Mouse (Mus musculus) liver, embryonic 11.5 days (tissue): Measurements from ENCODE around the gene Olfr568. TPM values are rescaled to one million over a fixed set of nuclear protein-coding genes. Genes with fewer than 3 reads are reported as not detected.

Experiments used
- ATAC-seq: fragments of 200-750 bp; cut with Nextera tagmentation; replicated peaks from 2 replicates; pipeline ENCODE4 v1.8.0; 2017; ENCODE audit warnings: moderate number of reproducible peaks, mild to moderate bottlenecking, moderate TSS enrichment, moderate library complexity; ENCODE audit not compliant: low FRiP score
- DNase-seq: peaks from one replicate; pipeline ENCODE4 v3.0.0-alpha.2; 2017; ENCODE audit warnings: low spot score
- H3K27ac ChIP-seq: fragments of 300-500 bp; sonication (generic); 2 replicates; pipeline ENCODE4 v1.5.1; 2014; ENCODE audit warnings: mild to moderate bottlenecking, low read depth, low read length, control low read depth
- H3K27me3 ChIP-seq: fragments of 300-500 bp; sonication (generic); replicated peaks from 2 replicates; pipeline ENCODE4 v1.6.1; 2014; ENCODE audit warnings: low read length, mixed read lengths; ENCODE audit not compliant: control insufficient read depth, insufficient read depth
- H3K36me3 ChIP-seq: fragments of 300-500 bp; sonication (generic); 2 replicates; pipeline ENCODE4 v1.6.1; 2014; ENCODE audit warnings: mild to moderate bottlenecking, low read length, moderate library complexity, mixed read lengths; ENCODE audit not compliant: control insufficient read depth, insufficient read depth
- H3K4me1 ChIP-seq: fragments of 300-500 bp; sonication (generic); replicated peaks from 2 replicates; pipeline ENCODE4 v1.6.1; 2014; ENCODE audit warnings: low read length, mixed read lengths; ENCODE audit not compliant: control insufficient read depth, insufficient read depth
- H3K4me2 ChIP-seq: fragments of 300-500 bp; sonication (generic); 2 replicates; pipeline ENCODE4 v1.6.1; 2014; ENCODE audit warnings: mild to moderate bottlenecking, control low read depth, moderate library complexity
- H3K4me3 ChIP-seq: fragments of 300-500 bp; sonication (generic); 2 replicates; pipeline ENCODE4 v1.5.1; 2014; ENCODE audit warnings: low read depth, low read length, control low read depth
- H3K9ac ChIP-seq: fragments of 300-500 bp; sonication (generic); 2 replicates; pipeline ENCODE4 v1.6.1; 2014; ENCODE audit warnings: low read depth, low read length, control low read depth
- H3K9me3 ChIP-seq: fragments of 300-500 bp; sonication (generic); 2 replicates; pipeline ENCODE4 v1.6.1; 2016; ENCODE audit warnings: low read length, inconsistent platforms, mixed read lengths; ENCODE audit not compliant: control insufficient read depth
- WGBS: fragments of 180-500 bp; shearing (Covaris S2); extraction: QIAGEN DNeasy Blood & Tissue Kit; methylation state at CpG from one replicate; pipeline ENCODE4 v1.1.7; 2014; 5-methylcytosine and 5-hydroxymethylcytosine counted together
- polyA plus RNA-seq: library from polyadenylated mRNA; unstranded; fragments of >200 nt; fragmentation: Nextera tagmentation; extraction: Ambion mirVana; gene quantifications from 2 replicates; pipeline ENCODE4 v1.2.1, GENCODE M21; 2014

The Olfr568 gene
- not detected in 2 replicates for polyA plus RNA-seq

GRCm38 (mm10) chr7:102876822-102877221 lies at the start of gene Olfr568:
Gene Olfr568, plus strand, starts transcription at chr7:102877122.
- no peak within 1 kb of the TSS for H3K4me2 ChIP-seq
- H3K9me3 ChIP-seq, result no peaks in the 10 kb centered on the region
- no peak within 1 kb of the TSS for H3K27ac ChIP-seq
- no peaks in the 10 kb centered on the region for H3K36me3 ChIP-seq
- DNase-seq, result no peak
- no peak within 1 kb of the TSS for H3K9ac ChIP-seq
- no peak for ATAC-seq
- no peak within 1 kb of the TSS for H3K4me3 ChIP-seq
- no peaks in the 10 kb centered on the region for H3K4me1 ChIP-seq
- no peaks in the 10 kb centered on the region for H3K27me3 ChIP-seq

GRCm38 (mm10) chr7:102855807-102856206 lies 21.1 kb upstream of the Olfr568 start:
- no peak overlapping the region for H3K4me2 ChIP-seq
- H3K9me3 ChIP-seq, result no peaks in the 10 kb centered on the region
- H3K27ac ChIP-seq, result no peak overlapping the region
- H3K4me3 ChIP-seq, result no peak overlapping the region
- no peak overlapping the region for H3K9ac ChIP-seq
- H3K27me3 ChIP-seq, result no peaks in the 10 kb centered on the region
- H3K36me3 ChIP-seq, result no peaks in the 10 kb centered on the region
- no peak for DNase-seq
- H3K4me1 ChIP-seq, result no peaks in the 10 kb centered on the region
- ATAC-seq, result no peak

DNA sequence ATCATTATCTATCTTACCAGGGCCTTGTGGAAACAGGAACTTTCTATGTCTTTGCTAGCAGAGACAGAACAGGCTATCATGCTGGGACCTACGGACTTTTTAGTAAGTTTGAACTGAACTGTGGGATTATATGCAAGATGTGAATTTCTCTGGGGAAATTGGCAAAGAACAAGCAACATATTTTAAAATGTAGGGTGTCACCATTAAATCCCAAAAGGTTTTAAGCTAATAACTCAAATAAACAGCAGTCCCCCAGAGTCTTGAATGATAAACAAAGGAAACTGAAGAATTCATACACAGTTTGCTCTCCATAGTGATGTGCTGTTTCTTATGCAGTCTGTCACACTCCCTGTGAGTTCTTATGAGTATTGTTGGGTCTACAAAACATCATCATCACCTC lies 18.3 kb upstream of the Olfr568 start, which contains the start of gene Olfr566:
Gene Olfr566, minus strand, starts transcription at position 101 of the 400 bp plus-strand sequence.
- H3K36me3 ChIP-seq, result no peaks in the 10 kb centered on the region
- no peak within 1 kb of the TSS for H3K27ac ChIP-seq
- ATAC-seq, result no peak
- H3K27me3 ChIP-seq, result no peaks in the 10 kb centered on the region
- H3K9me3 ChIP-seq, result no peaks in the 10 kb centered on the region
- no peaks in the 10 kb centered on the region for H3K4me1 ChIP-seq
- H3K9ac ChIP-seq, result no peak within 1 kb of the TSS
- no peak within 1 kb of the TSS for H3K4me3 ChIP-seq
- DNase-seq, result no peak
- WGBS, result 82% methylated on average over 1 of the region's 1 CpGs
- H3K4me2 ChIP-seq, result no peak within 1 kb of the TSS

- no peak within 1 kb of the TSS for H3K4me2 ChIP-seq
- no peak for DNase-seq
- H3K9me3 ChIP-seq, result no peaks in the 10 kb centered on the region
- no peak within 1 kb of the TSS for H3K9ac ChIP-seq
- no peaks in the 10 kb centered on the region for H3K4me1 ChIP-seq
- H3K27me3 ChIP-seq, result no peaks in the 10 kb centered on the region
- H3K27ac ChIP-seq, result no peak within 1 kb of the TSS
- 53% methylated on average over 3 of the region's 3 CpGs for WGBS
- no peak for ATAC-seq
- no peaks in the 10 kb centered on the region for H3K36me3 ChIP-seq
- H3K4me3 ChIP-seq, result no peak within 1 kb of the TSS
These were observed 13.9 kb downstream of the Olfr568 start, which contains the start of gene Olfr569 for GRCm38 (mm10) chr7:102890782-102891181. Gene Olfr569, minus strand, starts transcription at chr7:102890882.

- no peak overlapping the region for H3K9ac ChIP-seq
- H3K4me1 ChIP-seq, result no peaks in the 10 kb centered on the region
- no peaks in the 10 kb centered on the region for H3K9me3 ChIP-seq
- WGBS, result 23% methylated on average over 1 of the region's 1 CpGs
- DNase-seq (no peak), ATAC-seq (no peak)
- no peaks in the 10 kb centered on the region for H3K27me3 ChIP-seq
- no peak overlapping the region for H3K4me3 ChIP-seq
- H3K4me2 ChIP-seq, result no peak overlapping the region
- no peak overlapping the region for H3K27ac ChIP-seq
- no peaks in the 10 kb centered on the region for H3K36me3 ChIP-seq
These were observed 38.3 kb downstream of the Olfr568 start for GRCm38 (mm10) chr7:102915261-102915660.

DNA sequence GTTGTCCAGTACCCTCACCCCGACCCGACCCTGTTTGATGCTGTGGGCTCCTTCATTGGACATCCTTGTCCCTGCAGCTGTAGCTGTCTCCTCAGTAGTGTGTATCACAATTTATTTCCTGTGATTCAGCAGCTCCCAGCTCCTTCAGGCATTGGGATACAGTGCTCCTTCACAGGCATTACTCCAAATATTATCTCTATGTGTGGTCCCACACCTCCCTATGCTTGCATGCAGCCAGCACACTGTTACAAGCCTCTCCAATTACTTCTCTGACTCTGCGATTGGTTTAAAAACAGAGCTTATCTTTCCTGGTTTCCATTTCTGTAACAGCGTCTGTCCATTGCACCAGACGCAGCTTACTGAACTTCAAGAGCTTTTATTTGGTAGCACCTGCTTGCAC lies 39.5 kb downstream of the Olfr568 start:
- no peak overlapping the region for H3K27ac ChIP-seq
- no peaks in the 10 kb centered on the region for H3K9me3 ChIP-seq
- H3K9ac ChIP-seq, result no peak overlapping the region
- ATAC-seq (no peak), DNase-seq (no peak)
- WGBS, result 54% methylated on average over 5 of the region's 5 CpGs
- H3K27me3 ChIP-seq, result no peaks in the 10 kb centered on the region
- no peak overlapping the region for H3K4me3 ChIP-seq
- no peaks in the 10 kb centered on the region for H3K4me1 ChIP-seq
- no peak overlapping the region for H3K4me2 ChIP-seq
- no peaks in the 10 kb centered on the region for H3K36me3 ChIP-seq

GRCm38 (mm10) chr7:102917032-102917875 lies 40.3 kb downstream of the Olfr568 start, which contains the start of gene Olfr571:
Gene Olfr571, minus strand, starts transcription at chr7:102917536.
- Histone ChIP-seq H3K4me3 (no peak within 1 kb of the TSS), H3K9me3 (no peaks in the 10 kb centered on the region), H3K27me3 (no peaks in the 10 kb centered on the region), H3K36me3 (no peaks in the 10 kb centered on the region), H3K4me2 (no peak within 1 kb of the TSS), H3K27ac (no peak within 1 kb of the TSS), H3K4me1 (no peaks in the 10 kb centered on the region), H3K9ac (no peak within 1 kb of the TSS)
- DNase-seq (no peak), ATAC-seq (no peak)
- WGBS, result 65% methylated on average over 4 of the region's 4 CpGs

DNA sequence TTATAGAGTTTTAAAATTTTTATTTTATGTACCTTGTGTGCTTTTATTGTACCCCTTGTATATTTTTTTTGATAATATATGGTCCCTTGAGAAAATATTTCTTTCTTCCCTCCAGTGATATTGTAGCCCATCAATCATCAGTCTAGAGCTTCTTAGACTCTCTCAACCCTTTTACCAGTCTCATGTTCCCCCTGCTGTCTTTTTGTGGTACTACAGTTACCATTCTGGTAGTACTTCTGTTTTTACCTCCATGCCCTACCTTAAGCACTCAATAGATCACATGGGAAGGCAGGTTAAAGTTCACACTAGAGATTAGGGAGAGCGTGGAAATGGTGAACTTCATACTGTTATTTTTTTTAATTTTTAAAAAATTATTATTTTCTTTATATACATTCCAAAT lies 42.7 kb downstream of the Olfr568 start:
- Histone ChIP-seq H3K4me3 (no peak overlapping the region), H3K36me3 (no peaks in the 10 kb centered on the region), H3K4me2 (no peak overlapping the region), H3K4me1 (no peaks in the 10 kb centered on the region), H3K27ac (no peak overlapping the region), H3K27me3 (no peaks in the 10 kb centered on the region), H3K9ac (no peak overlapping the region), H3K9me3 (no peaks in the 10 kb centered on the region)
- WGBS, result 13% methylated on average over 1 of the region's 1 CpGs
- no peak for DNase-seq
- peak; percentile 69 for ATAC-seq

GRCm38 (mm10) chr7:102924109-102924508 lies 47.2 kb downstream of the Olfr568 start, which contains the start of gene Olfr572:
Gene Olfr572, plus strand, starts transcription at chr7:102924409.
- no peak within 1 kb of the TSS for H3K27ac ChIP-seq
- H3K36me3 ChIP-seq, result no peaks in the 10 kb centered on the region
- no peak for DNase-seq
- H3K9ac ChIP-seq, result no peak within 1 kb of the TSS
- no peak within 1 kb of the TSS for H3K4me2 ChIP-seq
- 58% methylated on average over 1 of the region's 1 CpGs for WGBS
- H3K4me3 ChIP-seq, result no peak within 1 kb of the TSS
- no peaks in the 10 kb centered on the region for H3K4me1 ChIP-seq
- H3K27me3 ChIP-seq, result no peaks in the 10 kb centered on the region
- no peak for ATAC-seq
- H3K9me3 ChIP-seq, result no peaks in the 10 kb centered on the region
